Mouse (Mus musculus) lung, postnatal 0 days (tissue): ENCODE measurements around the gene Lhx4. TPM values are rescaled to one million over a fixed set of nuclear protein-coding genes. Genes with fewer than 3 reads are reported as not detected.

Source experiments
- ATAC-seq: fragments of 200-750 bp; cut with Nextera tagmentation; 2 replicates; pipeline ENCODE4 v1.8.0; 2017; ENCODE audit warnings: moderate library complexity
- DNase-seq: peaks from one replicate; pipeline ENCODE4 v3.0.0-alpha.2; 2016; ENCODE audit warnings: low spot score
- H3K27ac ChIP-seq: fragments of 300-500 bp; sonication (generic); 2 replicates; pipeline ENCODE4 v1.5.1; 2014; ENCODE audit warnings: antibody characterized with exemption, mild to moderate bottlenecking, low read length, mixed read lengths
- H3K27me3 ChIP-seq: fragments of 300-500 bp; sonication (generic); replicated peaks from 2 replicates; pipeline ENCODE4 v1.6.1; 2014; ENCODE audit warnings: low read length, mixed read lengths; ENCODE audit not compliant: insufficient read depth
- H3K36me3 ChIP-seq: fragments of 300-500 bp; sonication (generic); 2 replicates; pipeline ENCODE4 v1.6.1; 2014; ENCODE audit warnings: low read length, mixed read lengths; ENCODE audit not compliant: insufficient read depth
- H3K4me1 ChIP-seq: fragments of 300-500 bp; sonication (generic); 2 replicates; pipeline ENCODE4 v1.6.1; 2014; ENCODE audit warnings: antibody characterized with exemption, low read depth, low read length, mixed read lengths; ENCODE audit not compliant: insufficient read depth
- H3K4me2 ChIP-seq: fragments of 300-500 bp; sonication (generic); replicated peaks from 2 replicates; pipeline ENCODE4 v1.6.1; 2014; ENCODE audit warnings: low read depth, mild to moderate bottlenecking, low read length, moderate library complexity, mixed read lengths
- H3K4me3 ChIP-seq: fragments of 300-500 bp; sonication (generic); 2 replicates; pipeline ENCODE4 v1.5.1; 2014; ENCODE audit warnings: low read depth, low read length
- H3K9ac ChIP-seq: fragments of 300-500 bp; sonication (generic); replicated peaks from 2 replicates; pipeline ENCODE4 v1.6.1; 2014; ENCODE audit warnings: low read depth, mild to moderate bottlenecking
- H3K9me3 ChIP-seq: fragments of 300-500 bp; sonication (generic); 2 replicates; pipeline ENCODE4 v1.6.1; 2016; ENCODE audit warnings: low read length, mixed read lengths
- CTCF ChIP-seq: IDR thresholded peaks from 2 replicates; pipeline ENCODE4 v1.5.1; 2016; ENCODE audit warnings: antibody characterized with exemption, mild to moderate bottlenecking
- EP300 ChIP-seq: IDR thresholded peaks from 2 replicates; pipeline ENCODE4 v1.6.1; 2016; ENCODE audit warnings: antibody characterized with exemption, mild to moderate bottlenecking, control low read depth
- WGBS: fragments of 180-500 bp; shearing (Covaris S2); extraction: QIAGEN DNeasy Blood & Tissue Kit; methylation state at CpG from one replicate; pipeline ENCODE4 v1.1.7; 2014; 5-methylcytosine and 5-hydroxymethylcytosine counted together
- polyA plus RNA-seq: library from polyadenylated mRNA; unstranded; fragments of >200 nt; fragmentation: Nextera tagmentation; extraction: Ambion mirVana; gene quantifications from 2 replicates; pipeline ENCODE4 v1.2.1, GENCODE M21; 2015

The Lhx4 gene
- polyA plus RNA-seq, 1 experiment from 2014 or later: not detected

- H3K4me3 ChIP-seq: no peak overlapping the region
- H3K4me2 ChIP-seq: no peak overlapping the region
- H3K27me3 ChIP-seq: no peaks in the 10 kb centered on the region
- no peaks in the 10 kb centered on the region for H3K9me3 ChIP-seq
- H3K27ac ChIP-seq: no peak overlapping the region
- ATAC-seq (no peak), DNase-seq (no peak)
- TF ChIP-seq CTCF (peak; percentile 64), EP300 (no peak)
- WGBS: 58% methylated on average over 5 of the region's 5 CpGs
- H3K36me3 ChIP-seq: peaks cover 28% of the 10 kb centered on the region
- H3K4me1 ChIP-seq: no peaks in the 10 kb centered on the region
- H3K9ac ChIP-seq: no peak overlapping the region
Measured at GRCm38 (mm10) chr1:155791919-155792318, 40.4 kb upstream of the Lhx4 start.

DNA sequence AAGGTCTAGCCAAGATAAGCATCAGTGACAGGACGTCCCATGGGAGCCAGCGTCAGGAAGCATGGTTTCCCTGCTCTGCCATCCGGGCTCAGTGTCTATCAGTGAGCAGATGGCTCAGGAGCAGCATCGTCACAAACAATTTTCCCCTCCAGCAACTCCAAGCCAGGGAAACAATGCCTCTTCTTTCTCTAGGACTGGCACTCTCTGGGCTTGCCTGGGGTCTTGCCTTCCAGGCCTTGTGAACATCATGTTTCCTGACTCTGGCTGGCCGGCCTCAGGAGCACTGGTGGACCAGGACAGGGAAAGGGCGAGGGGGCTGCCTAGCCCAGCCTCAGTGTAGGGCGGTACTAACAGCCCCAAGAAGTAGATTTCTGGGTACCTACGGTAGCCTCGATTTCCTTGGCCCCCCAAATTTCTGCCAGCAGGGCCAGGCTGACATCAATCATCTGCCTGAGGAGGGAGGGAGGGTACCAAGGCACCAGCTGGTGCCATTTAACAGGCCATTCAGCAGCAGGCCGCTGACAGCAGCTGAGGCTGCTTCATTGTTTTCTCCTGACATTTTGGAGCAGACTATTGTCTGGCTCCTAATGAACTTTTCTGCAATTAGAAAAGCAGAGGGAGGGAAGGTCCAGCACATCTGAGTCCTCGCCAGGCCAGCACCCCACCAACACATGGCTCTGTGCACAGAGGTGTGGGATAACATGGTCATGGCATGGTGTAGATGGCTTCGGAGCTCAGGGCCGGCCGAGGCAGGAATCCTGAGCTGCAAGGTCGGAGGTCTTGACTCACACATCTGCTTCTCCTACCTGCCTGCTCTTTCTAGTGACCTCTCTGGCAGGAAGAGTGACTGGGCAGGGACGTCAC lies 38.9 kb upstream of the Lhx4 start:
- H3K36me3 ChIP-seq: peaks cover 39% of the 10 kb centered on the region
- no peak for DNase-seq
- 77% methylated on average over 16 of the region's 16 CpGs for WGBS

GRCm38 (mm10) chr1:155785886-155786285 lies 34.4 kb upstream of the Lhx4 start:
- H3K36me3 ChIP-seq: peaks cover 43% of the 10 kb centered on the region

More for the DNA sequence above, 38.9 kb upstream of the Lhx4 start:
- H3K4me2 ChIP-seq: no peak overlapping the region
- ATAC-seq: no peak
- no peaks in the 10 kb centered on the region for H3K27me3 ChIP-seq
- H3K27ac ChIP-seq: no peak overlapping the region
- H3K4me3 ChIP-seq: no peak overlapping the region
- no peaks in the 10 kb centered on the region for H3K4me1 ChIP-seq
- H3K9ac ChIP-seq: no peak overlapping the region
- H3K9me3 ChIP-seq: no peaks in the 10 kb centered on the region
- no peak for TF ChIP-seq EP300
- TF ChIP-seq CTCF: no peak

GRCm38 (mm10) chr1:155784343-155785205 lies 33.1 kb upstream of the Lhx4 start:
- Histone ChIP-seq H3K4me3 (no peak overlapping the region), H3K4me1 (no peaks in the 10 kb centered on the region), H3K36me3 (peaks cover 39% of the 10 kb centered on the region), H3K27me3 (no peaks in the 10 kb centered on the region), H3K27ac (no peak overlapping the region), H3K9ac (no peak overlapping the region), H3K9me3 (no peaks in the 10 kb centered on the region), H3K4me2 (no peak overlapping the region)
- WGBS: 32% methylated on average over 19 of the region's 19 CpGs
- ATAC-seq (peak; percentile 59), DNase-seq (peak; percentile 64)
- TF ChIP-seq EP300 (no peak), CTCF (peak; percentile 83)

More at GRCm38 (mm10) chr1:155785886-155786285, 34.4 kb upstream of the Lhx4 start:
- no peak for ATAC-seq
- TF ChIP-seq CTCF: no peak
- TF ChIP-seq EP300: no peak
- no peak overlapping the region for H3K27ac ChIP-seq
- no peak overlapping the region for H3K9ac ChIP-seq
- no peaks in the 10 kb centered on the region for H3K9me3 ChIP-seq
- no peaks in the 10 kb centered on the region for H3K27me3 ChIP-seq
- H3K4me1 ChIP-seq: no peaks in the 10 kb centered on the region
- H3K4me3 ChIP-seq: no peak overlapping the region
- no peak overlapping the region for H3K4me2 ChIP-seq
- no peak for DNase-seq
- 77% methylated on average over 7 of the region's 7 CpGs for WGBS

- DNase-seq (no peak), ATAC-seq (no peak)
- H3K9ac ChIP-seq: no peak overlapping the region
- no peak overlapping the region for H3K4me3 ChIP-seq
- TF ChIP-seq EP300 (no peak), CTCF (no peak)
- no peak overlapping the region for H3K4me2 ChIP-seq
- H3K36me3 ChIP-seq: peaks cover 40% of the 10 kb centered on the region
- WGBS: 71% methylated on average over 5 of the region's 5 CpGs
- H3K27me3 ChIP-seq: no peaks in the 10 kb centered on the region
- H3K27ac ChIP-seq: no peak overlapping the region
- no peaks in the 10 kb centered on the region for H3K4me1 ChIP-seq
- no peaks in the 10 kb centered on the region for H3K9me3 ChIP-seq
Measured at GRCm38 (mm10) chr1:155782382-155782781, 30.9 kb upstream of the Lhx4 start.
